Mouse (Mus musculus): ENCODE results near the gene Fth1. TPM values are rescaled to one million over a fixed set of nuclear protein-coding genes. Genes with fewer than 3 reads are reported as not detected.
A peak's percentile ranks its signal among the peaks of the same experiment; 100 is the strongest.

The Fth1 gene
- total RNA-seq, 2 experiments from 2014 or later, result 2,032 to 2,040 TPM

DNA sequence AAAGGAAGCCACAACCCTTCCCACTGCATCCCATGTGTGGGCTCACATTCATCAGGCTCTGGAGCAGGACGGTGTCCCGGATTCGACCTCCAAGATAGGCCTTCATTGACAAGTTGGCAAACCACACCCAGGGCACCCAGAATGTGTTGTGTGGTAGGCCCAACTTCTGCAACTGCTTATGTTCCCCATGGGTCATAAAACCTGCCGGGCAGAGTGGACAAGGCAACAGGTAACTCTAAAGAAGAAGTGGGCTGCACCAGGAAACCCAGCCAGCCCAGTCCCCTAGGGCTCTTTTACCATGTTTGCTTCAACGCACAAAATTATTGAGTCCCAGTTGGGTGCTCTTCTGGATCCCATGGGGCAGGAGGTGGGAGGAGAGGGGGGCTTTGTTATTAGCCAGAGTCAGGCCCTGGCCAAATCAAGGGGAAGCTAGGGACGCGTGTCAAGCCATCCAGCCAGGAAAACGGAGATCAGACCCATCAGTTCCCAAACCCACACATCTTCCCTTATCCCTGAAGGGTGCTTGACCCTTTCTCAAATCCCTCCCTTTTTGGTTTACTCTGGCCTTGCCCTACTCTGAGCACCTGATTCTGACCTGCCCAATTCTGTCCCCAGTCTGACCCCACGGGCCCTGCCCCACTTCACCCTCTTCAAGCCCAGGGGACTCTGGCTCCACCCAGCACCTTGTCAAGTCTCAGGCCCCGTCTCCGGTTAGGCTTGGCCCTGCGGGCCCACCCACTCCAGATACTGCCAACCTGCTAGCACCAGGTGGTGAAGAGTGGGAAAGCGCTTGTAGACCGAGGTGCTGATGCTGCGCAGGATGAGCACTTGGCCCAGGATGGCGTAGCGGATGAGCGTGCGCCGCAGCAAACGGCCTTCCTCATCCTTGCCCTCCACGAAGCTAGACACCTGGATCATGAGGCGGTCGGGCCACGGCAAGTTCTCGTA lies 11.9 kb downstream of the Fth1 start:
- DNase-seq, result no peak

DNA sequence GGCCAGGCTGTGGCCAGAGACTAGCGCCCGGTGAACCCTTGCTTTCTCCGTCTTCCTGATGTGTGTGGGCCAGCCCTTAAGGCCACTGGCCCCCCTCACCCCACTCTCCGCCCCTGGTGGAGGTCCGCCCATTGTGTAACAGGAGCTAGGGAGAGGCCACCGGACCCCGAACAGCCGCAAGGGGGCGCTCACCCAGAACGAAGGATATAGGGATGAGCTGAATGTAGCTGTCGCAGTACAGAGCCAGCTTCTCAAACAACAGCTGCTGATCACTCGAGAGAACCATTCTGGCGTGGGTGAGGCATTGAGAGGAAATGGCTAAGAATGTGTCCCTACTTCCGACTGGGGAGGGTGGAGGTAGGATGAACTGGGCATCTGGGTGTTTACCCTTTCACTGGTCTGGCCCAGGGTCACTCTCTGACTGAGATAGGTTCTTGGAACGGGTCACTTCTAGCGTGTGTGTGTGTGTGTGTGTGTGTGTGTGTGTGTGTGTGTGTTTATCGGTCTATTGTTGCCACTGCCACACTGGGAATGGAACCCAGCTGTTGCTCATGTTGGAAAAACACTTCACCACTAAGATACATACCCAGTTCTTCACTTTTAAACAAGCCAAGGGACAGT lies 12.7 kb downstream of the Fth1 start:
- peak; percentile 94 for DNase-seq

GRCm38 (mm10) chr19:9997204-9998062 lies 17.0 kb downstream of the Fth1 start:
- DNase-seq, result no peak

GRCm38 (mm10) chr19:9998063-9998416 lies 17.6 kb downstream of the Fth1 start:
- DNase-seq, result no peak

DNA sequence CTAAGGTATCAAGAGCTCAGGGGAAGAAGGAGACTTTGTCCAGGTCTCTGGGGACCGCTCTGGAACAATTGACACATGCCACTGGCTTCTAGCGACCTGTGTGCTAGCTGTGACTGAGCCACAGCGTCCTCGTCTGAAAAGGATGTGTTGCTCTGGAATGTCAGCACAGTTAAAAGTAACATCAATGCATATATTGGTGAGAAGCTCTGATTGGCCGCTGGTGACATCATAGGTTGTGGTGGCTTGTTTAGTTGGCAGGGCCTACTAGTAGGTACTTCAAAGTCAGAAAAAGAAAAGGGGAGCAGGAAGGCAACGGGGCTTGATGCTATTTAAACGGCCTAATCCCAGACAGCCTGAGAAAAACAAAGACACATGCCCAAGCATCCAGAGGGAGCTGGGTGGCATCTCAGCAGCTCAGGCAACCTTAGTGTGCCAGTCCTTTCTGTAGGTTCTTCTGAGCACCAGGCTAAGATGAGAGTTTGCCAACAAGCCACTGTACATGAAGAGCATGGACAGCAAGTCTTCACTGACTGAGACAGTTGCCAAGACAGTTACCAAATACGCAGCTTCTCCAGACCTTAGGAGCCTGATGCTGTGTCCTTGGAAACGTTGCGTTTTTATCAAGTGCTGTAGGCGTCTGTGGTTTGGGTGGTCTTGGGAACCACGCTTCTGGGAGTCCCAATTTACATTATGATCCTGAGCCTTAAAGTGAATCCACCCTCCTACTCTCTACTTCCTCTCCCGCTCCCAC lies 18.5 kb downstream of the Fth1 start:
- DNase-seq, result no peak

DNA sequence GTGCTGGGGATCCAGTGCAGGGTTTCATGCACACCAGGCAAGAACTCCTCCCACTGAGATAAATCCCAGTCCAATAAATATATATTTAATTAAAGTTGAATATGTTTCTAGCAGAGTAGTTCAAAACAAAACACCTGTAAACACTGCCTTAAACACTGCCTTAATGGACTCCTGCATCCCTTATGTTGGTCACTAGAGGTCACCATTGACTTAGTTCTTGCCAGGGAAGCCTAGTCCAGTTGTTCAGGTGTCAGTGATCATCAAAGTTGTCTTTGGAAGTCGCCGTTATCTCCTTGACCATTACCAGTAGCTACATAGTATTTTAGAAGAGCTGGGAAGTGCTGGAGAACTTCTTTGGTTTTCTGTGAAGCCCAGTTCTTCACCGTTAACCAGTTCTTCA lies 19.9 kb downstream of the Fth1 start:
- DNase-seq, result peak; percentile 45

- DNase-seq, result no peak
Measured at GRCm38 (mm10) chr19:10001206-10001969, 21.0 kb downstream of the Fth1 start, which contains the start of the genes Best1 and Rab3il1. Best1 (minus strand) TSS chr19:10001633. Rab3il1 (plus strand) TSS chr19:10001669.

- no peak for DNase-seq
Measured at GRCm38 (mm10) chr19:10003696-10004095, 23.3 kb downstream of the Fth1 start.

DNA sequence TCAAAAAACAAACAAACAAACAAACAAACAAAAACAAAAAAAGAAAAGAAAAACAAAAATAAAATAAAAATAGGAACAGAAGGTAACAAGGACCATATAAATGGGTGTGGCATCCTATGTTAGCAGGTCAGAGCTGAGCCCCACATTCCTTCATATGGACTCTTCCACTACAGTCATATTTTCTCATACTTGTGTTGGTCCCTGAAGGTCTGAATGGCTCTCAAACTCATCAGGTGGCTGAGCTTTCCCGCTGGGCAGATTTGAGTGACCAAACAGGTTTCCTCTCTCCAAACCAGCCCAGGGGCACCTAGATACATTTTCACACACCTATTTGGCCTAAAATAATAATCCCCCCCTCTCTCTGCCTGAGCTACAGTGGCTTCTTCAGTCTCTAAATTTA lies 31.0 kb downstream of the Fth1 start:
- DNase-seq, result no peak

- DNase-seq, result no peak
Measured at GRCm38 (mm10) chr19:10012827-10013278, 32.5 kb downstream of the Fth1 start.

GRCm38 (mm10) chr19:10013348-10013747 lies 33.0 kb downstream of the Fth1 start:
- DNase-seq, result no peak

GRCm38 (mm10) chr19:10013913-10014312 lies 33.5 kb downstream of the Fth1 start:
- no peak for DNase-seq

DNA sequence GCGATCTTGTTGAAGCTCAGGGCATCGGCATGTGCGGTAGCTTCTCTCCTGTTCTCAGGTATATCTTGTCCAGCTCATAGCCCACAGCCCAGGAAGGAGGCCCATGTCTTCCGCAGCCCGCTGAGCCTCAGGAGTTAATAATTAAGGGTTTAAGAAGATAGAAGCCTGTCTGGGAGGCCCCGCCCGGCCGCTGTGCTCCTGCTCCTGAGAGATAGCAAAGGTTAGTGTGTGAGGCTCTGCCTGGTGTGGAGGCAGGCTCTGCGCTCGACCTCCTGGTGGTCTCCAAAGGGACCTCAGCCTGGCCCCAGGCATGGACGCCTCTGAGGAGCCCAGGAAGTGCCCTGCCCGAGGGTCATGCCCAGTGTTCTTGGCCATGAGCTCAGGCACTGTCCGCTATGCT lies 34.4 kb downstream of the Fth1 start:
- no peak for DNase-seq

DNA sequence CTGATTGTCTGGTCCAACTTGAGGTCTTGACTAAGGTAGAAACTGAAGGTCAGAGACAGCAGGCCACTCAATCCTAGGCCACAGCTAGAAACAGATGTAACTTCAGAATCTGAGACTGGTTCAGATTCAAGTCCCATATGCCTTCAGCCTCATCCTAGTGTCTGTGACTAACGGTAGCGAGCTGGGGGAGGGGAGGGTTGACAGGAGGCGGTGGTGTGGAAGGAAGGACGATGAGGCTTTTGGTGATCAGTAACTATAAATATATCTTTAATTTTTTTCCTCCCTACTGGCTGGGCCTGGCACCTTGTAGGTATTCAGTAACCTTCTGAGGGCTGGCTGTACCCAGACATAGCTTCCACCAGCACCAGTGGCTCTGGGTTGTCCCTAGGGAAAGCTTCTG lies 35.0 kb downstream of the Fth1 start:
- no peak for DNase-seq

DNA sequence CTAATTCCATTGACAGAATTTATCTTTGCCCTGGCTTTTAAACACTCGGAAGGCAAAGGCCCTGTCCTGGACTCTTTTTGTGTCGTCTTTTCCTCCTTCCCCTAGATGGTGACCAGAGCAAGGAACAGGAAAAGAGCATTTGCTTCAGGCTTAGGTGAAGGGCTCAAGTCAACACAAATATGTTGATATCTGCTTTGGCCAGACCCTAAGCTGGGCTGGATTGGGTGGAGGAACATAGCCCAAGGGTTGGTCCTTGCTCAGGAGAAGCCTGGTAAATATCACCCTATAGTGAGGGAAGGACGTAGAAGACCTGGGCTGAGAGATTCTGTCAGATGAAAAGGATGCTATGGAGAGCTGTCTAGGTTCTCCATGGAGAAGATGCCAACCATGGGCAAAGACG lies 35.8 kb downstream of the Fth1 start:
- no peak for DNase-seq

DNA sequence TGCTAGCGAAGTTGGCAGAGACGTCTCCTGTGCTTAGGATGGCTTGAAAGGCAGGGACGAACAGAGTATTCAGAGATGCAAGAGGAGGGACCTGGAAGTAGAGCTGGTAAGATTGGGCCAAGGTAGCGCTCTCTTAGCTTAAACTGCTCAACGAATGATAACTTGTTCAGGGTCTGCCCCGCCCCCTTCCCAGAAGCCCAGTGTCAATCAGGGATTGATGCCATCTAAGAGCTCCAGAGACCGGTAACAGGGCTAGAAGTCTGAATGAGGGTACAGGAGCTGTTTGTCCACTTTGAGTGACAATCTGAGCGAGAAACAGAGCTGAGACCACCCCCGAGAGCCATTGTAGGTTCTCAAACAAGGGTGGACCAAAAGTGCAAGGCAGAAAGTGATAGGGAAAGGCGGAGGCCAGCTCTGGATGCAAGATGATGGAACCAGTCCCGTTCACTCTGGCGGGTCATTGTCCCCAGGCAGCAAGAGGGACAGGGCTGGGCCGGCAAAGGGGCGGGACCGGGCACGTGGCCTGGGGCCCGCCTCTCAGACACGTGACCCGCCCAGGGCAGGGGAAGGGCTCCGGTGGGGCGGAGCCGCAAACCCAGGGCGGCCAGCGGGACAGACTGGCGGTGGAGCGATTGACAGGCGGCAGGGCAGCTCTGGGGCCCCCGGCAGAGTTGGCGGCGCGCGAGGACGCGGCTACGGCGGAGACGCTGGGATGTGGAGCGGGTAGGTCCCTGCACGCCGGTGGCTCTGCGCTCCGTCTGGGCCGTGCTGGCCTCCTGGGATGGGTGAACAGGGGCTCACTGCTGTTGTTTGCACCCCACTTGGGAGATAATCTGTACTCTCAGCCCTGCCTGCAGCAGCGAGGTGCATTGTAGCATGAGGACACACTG lies 37.5 kb downstream of the Fth1 start:
- peak; percentile 96 for DNase-seq

DNA sequence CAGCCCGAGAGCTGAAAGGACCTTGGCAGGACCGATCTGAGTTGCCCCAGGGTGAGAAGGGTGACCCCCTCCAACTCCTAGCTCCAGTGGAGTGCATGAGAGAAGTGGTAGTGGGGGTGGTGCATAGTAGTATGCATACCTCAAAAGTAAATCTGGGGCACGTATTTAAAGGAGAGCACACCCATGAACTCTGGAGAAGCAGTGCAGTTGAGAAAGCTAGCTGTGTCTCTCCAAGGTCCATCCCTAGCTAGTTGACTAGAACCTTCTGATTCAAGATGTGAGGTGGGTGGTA lies 38.1 kb downstream of the Fth1 start:
- DNase-seq, result no peak

- no peak for DNase-seq
Measured at GRCm38 (mm10) chr19:10019214-10019760, 38.9 kb downstream of the Fth1 start.

DNA sequence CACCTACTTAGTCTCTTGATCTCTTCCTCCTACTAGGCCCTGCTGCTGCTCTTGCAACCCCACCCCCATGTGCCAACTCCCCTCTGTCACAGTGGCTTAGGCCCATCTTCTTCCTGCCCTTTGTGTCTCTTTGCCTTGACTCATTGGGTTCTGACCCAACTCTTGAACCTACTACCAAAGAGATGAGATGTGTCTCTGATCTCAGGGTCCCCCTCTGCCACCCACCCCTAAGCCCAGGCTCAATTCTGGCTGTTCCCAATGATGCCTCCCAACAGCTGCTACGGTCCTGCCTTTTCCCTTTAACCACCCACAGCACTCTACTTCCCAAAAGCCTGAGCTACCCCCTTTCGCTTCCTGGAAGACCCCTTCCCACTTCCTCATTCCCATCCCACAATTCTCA lies 41.6 kb downstream of the Fth1 start:
- no peak for DNase-seq

Measured in adrenal gland, postnatal 10 days (tissue).